ENCODE assay signal across 1 mouse cellular context in the genomic region with DNA sequence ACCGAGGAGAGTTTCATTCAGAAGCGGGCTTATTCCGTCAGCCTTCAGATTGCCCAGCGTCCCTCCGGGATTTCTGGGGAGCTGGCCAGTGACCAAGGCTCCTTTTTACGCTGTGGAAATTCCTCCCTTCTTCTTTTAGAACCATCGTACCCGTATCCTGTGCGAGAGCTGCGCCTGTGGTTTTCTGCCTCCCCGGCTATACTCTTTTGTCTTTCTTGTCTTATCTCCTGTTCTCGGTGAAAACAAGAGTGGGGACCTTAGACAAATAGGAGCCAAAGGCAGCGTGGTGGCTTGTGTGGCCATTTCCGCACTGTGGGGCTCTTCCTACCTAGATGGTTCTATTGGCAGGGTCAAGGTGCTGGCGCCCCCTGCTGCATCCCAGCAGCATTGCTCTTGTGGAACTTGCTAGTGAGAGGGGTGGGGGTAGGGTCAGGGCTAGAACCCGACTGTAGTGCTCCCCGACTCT.
TF ChIP-seq lines count a peak whose summit lies in the region.

No protein-coding gene starts in this region.

TF ChIP-seq in MEL, 35 proteins besides CTCF, POLR2A, EP300 and RAD21 (continued from another document):
- TF ChIP-seq TAL1 (IDR thresholded peaks at IDR 0.05; ENCODE audit: low read length), result no peak
- TF ChIP-seq MAX (IDR thresholded peaks at IDR 0.05; ENCODE audit: low read length), result peak; percentile 72
- TF ChIP-seq MAZ (IDR thresholded peaks at IDR 0.05; ENCODE audit: low read depth, low read length), result peak; percentile 91
- TF ChIP-seq MYB (IDR thresholded peaks at IDR 0.05; ENCODE audit: low read depth, low read length), result no peak
- TF ChIP-seq NELFE (IDR thresholded peaks at IDR 0.05; ENCODE audit: low read depth, low read length), result peak; percentile 81
- no peak for TF ChIP-seq USF2 (IDR thresholded peaks at IDR 0.05; ENCODE audit: borderline replicate concordance in 1 of 2, insufficient read depth in 1 of 2, low read depth in 1 of 2, low read length in 2 of 2)
- TF ChIP-seq ZKSCAN1 (IDR thresholded peaks at IDR 0.05; ENCODE audit: low read depth, low read length), result 0 out of 2 replicates have a peak, but pooled peaks have one; percentile 12
- TF ChIP-seq ZMIZ1 (IDR thresholded peaks at IDR 0.05; ENCODE audit: low read depth, low read length), result peak; percentile 36; the same call in 1 of the 2 replicates
- peak; percentile 49 for TF ChIP-seq CHD2 (IDR thresholded peaks at IDR 0.05; ENCODE audit: low read length)
- no peak; the same call in 1 of the 2 replicates for TF ChIP-seq GABPA (IDR thresholded peaks at IDR 0.05; ENCODE audit: low read depth, low read length)
- peak; percentile 21; the same call in 1 of the 2 replicates for TF ChIP-seq CHD1 (IDR thresholded peaks at IDR 0.05; ENCODE audit: low read depth, low read length)
- TF ChIP-seq SIN3A (IDR thresholded peaks at IDR 0.05; ENCODE audit: low read length), result peak; percentile 87
- TF ChIP-seq TBP (IDR thresholded peaks at IDR 0.05; ENCODE audit: low read depth, low read length), result peak; percentile 75
- peak; percentile 95 for TF ChIP-seq SMC3 (IDR thresholded peaks at IDR 0.05; ENCODE audit: low read depth, low read length)
- no peak; the same call in 1 of the 2 replicates for TF ChIP-seq KAT2A (conservative IDR thresholded peaks at IDR 0.05; ENCODE audit: low read depth, low read length)
